Mouse (Mus musculus): ENCODE data around the gene Cdc25a.

The Cdc25a gene

DNA sequence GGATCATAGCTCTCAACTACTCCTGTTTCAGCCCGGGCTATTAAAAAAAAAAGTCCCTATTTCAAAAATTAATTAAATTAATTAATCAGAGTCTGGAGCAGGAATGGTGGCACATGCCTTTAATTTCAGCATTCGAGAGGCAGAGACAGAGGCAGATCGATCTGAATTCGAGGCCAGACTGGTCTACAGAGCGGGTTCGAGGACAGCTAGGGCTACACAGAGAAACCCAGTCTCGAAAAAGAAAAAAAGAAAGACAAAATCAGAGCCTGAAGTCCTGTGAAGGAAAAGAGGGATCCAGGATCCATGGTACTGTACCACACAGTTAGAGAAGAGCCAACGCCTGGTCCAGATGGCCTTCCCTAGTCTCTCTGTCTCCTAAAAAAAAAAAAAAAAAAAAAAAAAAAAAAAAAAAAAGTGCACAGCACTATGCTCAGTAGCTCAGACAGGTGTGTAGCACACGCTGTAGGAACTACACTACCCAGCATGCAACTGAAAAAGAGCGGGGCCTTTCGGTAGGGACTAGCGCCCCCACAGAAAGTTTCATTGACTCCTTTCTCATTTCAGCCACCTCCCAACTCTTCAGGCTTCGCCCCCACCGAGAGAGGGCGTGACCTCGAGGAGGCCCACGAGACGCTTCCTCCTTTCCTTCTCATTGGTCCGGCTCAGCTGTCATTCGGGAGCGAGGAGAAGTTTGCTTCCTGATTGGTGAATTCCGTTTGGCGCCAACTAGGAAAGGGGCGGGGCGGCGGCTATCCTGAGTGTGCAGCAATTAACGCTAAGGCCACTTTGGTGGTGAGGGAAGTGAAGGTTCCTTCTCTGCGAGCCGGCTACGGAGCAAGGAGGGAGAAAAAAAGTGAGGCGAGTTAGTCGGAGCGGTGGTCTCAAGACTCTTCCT is at the start of gene Cdc25a:
TSS of gene Cdc25a (plus strand) at position 783 of the 895 bp plus-strand sequence.
- peak; percentile 100 for DNase-seq (ENCODE audit: low read depth, low spot score)

DNA sequence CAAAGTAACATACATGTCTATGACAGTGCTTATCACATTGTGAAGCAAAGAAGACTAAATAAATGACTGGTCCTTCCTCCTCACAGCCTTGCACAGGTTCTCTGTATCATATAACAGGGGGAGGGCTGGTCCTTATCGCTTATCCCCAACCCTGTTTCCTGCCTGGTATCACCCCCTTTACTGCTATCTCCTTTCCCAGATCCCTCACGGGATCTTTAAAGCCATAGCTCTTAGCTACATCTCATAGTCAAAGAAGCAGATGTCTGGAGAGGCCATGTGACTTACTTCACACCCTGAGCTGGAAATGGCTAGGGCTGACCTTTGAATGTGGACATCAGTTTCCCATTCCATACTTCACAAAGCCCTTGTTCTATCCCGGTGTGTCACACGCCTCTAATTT is 49.6 kb upstream of the Cdc25a start:
- no peak for DNase-seq (ENCODE audit: low read depth, low spot score)

DNA sequence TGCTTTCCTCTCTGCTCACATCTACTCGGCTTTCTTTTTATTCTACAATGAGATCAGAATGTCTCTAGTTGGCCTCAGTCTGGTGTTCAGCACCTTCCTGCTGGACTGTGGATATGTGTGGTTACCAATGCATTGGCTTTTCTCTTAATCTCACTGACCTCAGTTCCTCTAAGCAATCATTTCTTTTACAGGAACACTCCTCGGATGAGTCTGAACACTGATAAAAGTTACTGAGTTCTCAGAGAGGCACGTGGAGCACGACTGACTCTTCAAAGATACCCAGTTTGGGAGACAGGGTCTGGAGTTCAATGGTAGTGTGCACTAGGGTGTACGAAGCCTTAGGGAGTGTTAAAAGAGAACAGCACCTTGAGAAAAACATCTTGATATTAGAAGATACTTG is 49.2 kb upstream of the Cdc25a start:
- no peak for DNase-seq (ENCODE audit: low read depth, low spot score)

DNA sequence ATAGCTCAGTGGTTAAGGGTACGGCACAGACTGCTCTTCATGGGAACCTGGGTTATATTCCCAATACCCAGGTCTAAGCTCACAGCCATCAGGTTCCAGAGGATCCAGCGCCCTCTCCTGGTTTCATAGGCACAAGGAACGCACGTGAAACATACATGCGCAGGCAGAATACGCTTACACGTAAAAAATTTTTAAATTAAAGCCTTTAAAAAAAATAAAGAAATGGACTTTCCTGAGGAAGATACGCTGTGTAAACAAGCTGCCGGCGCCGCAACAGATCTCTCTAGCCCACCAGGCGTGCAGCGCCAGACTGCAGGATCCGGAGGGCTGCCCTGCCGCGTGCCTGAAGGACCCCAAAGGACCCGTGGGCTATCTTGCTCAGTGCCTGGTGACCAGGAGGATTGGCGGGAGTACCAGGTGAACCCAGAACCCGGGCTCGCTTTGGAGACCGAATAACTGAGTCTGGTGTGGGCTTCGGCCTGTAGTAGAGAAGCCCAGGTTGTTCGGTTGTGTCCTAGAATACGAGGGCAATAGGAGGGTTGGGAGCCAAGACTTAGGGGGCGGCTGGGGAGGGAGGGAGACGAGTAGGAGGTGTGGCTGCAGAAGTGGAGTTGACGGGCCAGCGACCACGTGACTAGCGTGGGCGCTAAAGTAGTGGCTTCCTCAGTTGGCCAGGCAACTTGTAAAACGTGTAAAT is 42.8 kb upstream of the Cdc25a start, which contains the start of gene Nme6:
TSS of gene Nme6 (plus strand) at position 359 of the 697 bp plus-strand sequence.
- peak; percentile 94 for DNase-seq (ENCODE audit: low read depth, low spot score)

DNA sequence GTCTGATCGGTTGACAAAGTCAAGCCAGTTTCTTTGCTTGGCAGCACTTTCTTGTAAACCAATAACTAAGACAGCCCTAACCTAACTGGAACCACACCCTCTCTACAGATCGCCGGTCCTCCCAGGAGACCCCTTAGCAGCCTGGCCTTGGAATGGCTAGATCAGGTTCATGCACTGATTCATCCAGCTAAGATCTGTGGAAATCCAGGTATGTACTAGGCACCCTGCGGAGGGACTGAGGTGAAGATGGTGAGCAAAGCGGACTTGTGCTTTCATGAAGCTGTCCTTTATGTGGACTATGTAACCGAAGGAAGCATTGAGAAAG is 42.3 kb upstream of the Cdc25a start:
- no peak for DNase-seq (ENCODE audit: low read depth, low spot score)

DNA sequence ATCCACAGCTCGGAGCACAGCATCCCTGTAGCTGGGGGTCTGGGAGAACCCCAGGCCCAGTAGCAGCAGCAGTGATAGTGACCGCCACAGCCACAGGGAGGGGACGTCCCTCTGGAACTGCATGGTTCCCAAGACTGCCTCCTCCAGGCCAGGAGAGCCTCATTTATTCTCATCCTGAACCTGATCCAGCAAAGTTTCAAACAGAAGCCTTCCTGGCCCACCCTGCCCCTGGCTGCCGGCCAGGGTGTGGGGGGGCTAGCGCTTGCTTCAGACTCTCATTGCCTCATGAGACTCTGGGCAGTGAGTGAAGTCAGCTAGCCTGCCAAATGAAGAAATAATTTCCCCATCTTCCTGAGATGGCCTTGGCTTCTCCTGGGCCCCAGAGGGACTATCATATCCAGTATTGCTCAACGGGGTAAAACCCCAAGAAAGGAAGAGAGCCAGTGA is 26.0 kb upstream of the Cdc25a start, which contains the start of gene Camp:
TSS of gene Camp (minus strand) at position 306 of the 447 bp plus-strand sequence.
- DNase-seq (ENCODE audit: low read depth, low spot score), result no peak

DNA sequence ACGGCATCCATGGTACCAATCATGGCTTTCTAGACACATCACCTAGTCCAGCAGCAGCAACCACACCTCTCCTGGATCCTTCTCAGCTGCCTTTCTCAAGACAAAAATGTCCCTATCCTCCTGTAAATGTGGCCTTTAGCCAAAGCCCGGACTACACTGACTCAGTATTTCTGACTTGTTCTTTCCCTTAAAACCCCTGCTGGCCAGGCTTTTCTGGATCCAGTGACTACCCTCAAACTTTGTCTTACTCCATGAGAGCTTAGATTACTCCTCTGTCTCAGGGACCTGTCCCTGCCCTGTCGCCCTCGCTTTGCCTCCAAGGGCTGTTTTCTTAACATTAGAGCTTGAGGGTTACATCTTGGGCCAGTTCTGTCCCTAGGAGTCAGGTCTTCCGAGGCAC is 25.3 kb upstream of the Cdc25a start:
- DNase-seq (ENCODE audit: low read depth, low spot score), result no peak

DNA sequence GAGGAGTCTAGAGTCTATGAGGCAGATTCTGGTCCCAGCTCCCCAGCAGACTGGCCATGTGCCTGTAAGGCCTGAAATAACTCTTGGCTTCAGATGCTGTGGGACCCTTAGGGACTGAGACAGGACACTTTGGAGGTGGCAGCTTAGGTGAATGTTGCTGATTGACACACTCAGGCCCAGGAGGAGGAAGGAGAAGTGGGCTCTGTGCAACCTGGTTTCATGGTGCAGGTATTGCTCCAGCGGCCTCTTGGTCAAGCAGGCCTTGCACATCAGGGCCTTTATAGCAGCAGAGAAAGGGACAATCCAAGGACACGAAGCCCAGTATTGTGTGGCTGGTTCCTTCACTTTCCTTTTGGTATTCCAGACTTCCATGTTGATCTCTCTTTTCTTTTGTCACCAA is 21.0 kb upstream of the Cdc25a start:
- DNase-seq (ENCODE audit: low read depth, low spot score), result no peak

DNA sequence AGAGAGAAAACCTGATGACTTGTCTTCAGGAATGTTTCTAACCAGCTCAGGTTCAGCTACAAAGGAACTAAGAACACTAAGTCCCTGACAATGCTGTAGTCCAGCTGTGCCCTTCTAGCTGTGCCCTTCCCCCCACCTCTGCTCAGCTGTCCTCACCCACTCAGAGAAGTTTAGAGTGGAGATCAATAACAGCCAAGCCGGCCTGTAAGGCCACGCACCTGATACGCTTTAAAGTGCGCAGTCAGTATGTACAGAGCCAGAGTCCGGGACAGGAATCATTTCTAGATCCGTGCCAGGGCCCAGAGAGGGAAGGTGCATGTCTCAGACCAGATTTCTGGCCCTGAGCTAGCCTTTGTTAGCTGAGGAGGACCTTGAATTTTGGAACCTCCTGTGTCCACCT is 19.4 kb upstream of the Cdc25a start:
- DNase-seq (ENCODE audit: low read depth, low spot score), result no peak

DNA sequence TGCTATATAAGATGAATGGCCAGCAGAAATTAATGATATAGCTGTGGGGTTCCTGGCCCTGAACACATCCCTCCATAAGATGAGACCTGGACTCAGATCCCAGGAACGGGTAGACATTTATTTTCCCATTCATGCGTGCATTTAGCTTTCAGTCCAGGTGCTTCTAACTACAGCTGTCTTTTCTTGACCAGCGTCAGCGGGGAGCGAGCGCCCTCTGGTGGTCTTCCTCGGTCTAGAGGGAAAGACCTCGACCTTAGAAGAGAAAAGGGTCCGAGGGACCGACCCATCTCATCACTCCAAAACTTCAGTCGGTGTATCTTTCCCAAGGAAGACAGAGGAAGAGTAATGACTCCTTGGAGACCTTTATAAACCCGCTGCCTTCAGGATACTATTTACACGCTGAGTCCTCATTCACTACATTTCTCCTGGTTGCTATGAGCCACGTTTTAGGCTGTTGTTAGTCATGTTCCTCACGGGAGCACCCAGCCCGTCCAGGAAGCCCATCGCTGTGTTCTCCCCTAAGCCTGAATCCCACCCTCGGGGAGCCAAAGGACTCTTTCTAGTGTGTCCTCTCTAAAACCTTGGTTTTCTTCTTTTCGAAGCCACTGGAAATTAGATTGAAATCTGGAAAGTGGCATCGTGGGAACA is 12.9 kb upstream of the Cdc25a start:
- DNase-seq (ENCODE audit: low read depth, low spot score), result peak; percentile 67

DNA sequence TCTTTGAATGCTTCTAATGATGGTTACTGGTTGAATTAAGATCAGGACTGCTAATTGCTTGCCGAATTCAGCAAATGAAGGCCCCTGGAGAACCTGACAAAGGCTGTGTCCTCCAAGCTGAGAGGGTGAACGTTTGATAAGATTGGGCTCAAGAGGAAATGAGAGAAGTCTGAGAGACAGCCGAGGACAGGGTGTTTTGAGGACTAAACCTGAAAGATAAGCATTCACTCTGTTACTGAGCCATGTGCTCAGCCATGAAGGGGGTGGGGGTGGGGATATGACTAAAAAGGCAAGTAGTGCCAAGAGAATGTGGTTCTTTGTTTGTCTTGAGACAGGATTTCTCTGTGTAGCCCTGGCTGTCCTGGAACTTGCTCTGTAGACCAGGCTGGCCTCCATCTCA is 12.3 kb upstream of the Cdc25a start:
- no peak for DNase-seq (ENCODE audit: low read depth, low spot score)

DNA sequence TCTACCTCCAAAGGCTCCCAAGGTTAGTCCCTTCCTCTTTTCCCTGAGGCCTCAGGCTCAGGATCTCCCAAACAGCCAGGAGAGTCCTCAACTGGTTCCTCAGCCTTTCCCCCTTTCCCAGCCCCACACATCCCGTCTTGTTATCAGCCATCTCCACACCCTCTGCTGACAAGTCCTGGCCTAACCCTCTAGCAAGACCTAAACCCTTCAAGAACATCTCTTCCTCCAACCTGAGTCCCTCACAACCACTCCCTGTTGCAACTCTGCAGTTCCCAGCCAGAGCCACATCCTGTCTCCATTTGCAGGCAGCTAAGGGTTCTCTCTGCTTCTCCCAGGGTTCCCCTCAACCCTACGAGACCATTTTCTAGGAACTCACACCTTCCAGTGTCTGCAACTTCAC is 9.2 kb upstream of the Cdc25a start:
- DNase-seq (ENCODE audit: low read depth, low spot score), result no peak

DNA sequence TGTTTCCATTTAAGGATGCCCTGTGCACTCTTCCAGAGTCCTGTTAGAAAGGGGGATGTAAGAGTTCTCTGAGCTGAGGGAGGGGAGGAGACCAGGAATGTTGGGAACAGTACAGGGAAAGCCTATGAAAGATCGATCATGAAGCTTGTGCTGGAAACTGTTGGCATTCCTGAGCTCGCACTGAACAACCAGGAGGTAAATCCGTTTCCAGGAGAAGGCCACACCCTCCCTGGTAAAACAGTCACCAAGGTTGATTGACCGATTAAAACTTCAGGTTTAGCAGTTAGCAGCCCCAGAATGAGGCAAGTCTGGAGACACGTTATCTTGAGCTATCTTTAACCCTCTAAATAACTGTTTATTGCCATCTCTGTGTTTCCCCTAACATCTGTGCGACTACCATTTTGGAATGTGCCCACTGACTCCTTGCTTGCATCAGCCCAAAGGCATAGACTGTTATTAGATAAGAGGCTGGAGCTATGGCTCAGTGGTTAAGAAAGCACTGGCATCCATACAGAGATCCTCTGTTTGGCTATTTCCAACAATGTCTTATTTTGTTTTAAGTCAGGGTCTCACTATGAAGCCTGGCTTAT is 4.3 kb upstream of the Cdc25a start:
- no peak for DNase-seq (ENCODE audit: low read depth, low spot score)

DNA sequence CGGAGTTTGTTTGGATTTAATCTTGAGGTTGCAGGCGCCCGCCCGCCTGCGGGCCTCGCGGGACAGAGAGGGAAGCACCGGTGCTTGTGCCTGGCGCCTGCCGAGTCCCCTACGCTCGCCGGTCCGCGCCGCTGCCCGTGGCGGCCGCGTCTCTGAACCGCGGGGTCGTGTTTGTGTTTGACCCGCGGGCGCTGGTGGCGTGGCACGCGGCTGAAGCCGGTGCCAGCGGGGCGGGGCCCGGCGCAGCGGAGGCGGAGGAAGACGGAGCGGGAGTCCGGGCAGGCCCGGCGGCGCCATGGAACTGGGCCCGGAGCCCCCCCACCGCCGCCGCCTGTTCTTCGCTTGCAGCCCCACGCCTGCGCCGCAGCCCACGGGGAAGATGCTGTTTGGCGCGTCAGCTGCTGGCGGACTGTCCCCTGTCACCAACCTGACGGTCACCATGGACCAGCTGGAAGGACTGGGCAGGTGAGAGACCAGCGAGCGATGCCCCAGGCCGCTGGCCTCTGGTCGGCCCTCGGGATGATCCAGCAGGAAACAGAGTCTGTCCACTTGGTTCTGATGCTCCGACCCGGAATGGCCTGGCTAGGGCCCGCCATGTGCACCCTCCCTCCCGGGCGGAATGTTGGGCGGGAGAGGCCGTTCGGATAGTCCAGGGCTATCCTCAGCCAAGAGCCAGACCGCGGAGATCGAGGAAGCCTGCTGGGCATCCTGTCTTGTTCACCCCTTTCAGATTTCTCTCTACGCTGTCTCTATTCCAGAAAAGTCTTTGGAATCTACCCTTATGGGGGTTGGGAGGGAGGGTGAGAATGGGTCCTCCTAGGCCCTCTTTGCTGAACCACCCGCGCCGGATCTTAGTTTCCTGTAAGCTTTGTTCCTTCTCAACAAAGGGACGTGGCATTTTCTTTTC is 569 bp downstream of the Cdc25a start:
- peak; percentile 66 for DNase-seq (ENCODE audit: low read depth, low spot score)

DNA sequence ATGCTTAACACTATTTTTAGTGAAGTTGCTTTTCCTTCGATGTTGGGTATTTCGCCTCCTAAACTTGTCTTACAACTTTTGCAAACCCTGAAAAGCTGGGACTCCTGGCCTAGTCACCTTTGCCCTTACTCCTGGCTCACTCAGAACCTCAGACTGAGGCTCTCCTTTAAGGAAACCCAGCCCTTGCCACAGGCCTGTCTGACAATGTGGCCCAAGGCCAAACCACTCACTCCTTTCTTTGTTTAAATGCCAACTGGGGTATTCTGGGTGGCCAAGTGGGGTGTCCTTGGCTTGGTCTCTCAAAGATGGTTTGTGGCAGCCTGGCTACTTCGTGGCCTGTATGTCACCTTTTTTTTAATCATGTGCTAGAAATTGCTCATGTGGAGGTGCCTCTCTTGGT is 1.4 kb downstream of the Cdc25a start:
- DNase-seq (ENCODE audit: low read depth, low spot score), result no peak

DNA sequence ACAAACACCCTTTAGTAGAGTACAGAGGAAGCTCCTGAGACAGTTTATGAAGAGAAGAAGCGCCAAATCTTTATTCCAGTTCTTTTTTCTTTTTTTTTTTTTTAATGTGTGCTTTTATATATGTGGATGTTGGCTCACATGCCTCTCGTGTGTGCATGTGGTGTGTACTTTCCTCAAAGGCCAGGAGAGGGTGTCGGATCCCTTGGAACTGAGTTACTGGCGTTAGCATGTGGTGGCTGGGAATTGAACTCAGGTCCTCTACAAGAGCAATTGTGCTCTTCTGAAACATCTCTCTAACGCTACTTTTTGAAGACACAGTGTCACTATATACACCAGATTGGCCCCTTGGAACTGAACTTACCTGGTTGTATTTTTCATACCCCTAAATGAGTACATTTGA is 2.3 kb downstream of the Cdc25a start:
- DNase-seq (ENCODE audit: low read depth, low spot score), result no peak

DNA sequence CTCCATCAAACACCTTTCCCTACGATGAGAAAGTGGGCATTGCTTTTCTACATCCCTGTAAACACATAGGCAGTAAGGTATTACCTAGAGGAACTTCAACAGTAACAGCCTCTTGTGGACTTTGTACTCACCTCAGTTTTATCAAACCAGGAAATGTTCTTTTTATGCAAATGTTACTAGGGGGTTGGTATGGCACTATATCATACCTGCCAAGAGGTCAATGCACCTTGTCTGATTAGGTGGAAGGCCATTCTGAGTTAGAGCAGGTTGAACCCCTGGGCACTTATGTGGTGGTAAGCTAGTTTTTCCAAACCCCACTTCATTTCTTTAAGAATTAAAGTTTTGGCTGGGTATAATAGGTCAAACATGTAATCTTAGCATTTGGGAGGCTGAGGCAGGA is 3.9 kb downstream of the Cdc25a start:
- no peak for DNase-seq (ENCODE audit: low read depth, low spot score)

DNA sequence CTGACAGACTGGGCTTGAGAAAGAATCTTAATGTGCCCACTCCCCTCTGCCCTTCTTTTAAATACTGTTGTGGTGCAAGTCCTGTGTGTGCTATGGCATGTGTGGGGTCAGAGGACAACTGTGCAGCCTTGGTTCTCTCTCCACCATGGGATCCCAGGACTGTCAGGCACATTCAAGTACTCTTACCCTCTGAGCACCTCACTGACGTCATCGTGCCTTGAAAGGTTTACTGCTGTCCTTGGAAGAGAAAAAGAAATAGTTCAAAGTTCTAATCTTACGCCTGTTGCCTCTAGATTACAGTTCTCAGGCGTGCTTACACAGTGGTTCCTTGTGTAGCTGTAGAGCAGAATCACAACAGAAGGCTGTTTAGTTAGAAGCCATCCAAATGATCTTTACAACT is 10.9 kb downstream of the Cdc25a start:
- DNase-seq (ENCODE audit: low read depth, low spot score), result no peak

DNA sequence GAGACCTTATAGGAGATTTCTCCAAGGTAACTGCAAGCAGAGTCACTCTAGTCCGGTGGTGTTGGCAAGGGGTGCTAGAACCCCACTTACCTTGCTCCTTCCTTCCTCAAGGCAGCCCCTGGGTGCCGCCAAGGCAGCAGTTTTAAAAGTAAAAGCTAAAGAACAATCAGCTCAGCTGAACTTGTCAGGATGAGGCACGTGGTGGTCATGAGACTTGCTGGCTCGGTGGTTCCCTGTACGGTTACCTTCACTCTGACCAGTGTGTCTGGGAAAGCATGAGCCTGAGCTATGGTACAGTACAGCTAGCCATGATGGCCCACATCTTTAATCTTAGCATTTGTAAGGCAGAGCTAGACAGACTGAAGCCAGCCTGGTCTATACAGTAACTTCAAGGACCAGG is 11.9 kb downstream of the Cdc25a start:
- no peak for DNase-seq (ENCODE audit: low read depth, low spot score)

DNA sequence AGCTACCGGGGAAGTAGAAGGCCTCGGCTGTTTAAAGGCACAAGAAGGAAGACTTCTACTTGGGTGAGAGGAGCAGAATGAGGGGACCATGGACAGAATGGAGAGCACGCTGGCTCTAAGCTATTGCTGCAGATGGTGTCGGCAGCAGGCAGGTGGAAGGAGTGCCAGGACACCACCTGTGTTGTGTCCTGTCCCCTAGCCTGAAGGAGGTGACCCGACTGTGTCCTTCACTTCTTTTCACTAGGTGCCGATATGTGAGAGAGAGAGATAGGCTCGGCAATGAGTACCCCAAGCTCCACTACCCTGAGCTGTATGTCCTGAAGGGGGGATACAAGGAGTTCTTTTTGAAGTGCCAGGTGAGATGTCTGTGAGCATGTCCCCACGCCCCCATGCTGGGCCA is 16.1 kb downstream of the Cdc25a start:
- DNase-seq (ENCODE audit: low read depth, low spot score), result peak; percentile 81

DNA sequence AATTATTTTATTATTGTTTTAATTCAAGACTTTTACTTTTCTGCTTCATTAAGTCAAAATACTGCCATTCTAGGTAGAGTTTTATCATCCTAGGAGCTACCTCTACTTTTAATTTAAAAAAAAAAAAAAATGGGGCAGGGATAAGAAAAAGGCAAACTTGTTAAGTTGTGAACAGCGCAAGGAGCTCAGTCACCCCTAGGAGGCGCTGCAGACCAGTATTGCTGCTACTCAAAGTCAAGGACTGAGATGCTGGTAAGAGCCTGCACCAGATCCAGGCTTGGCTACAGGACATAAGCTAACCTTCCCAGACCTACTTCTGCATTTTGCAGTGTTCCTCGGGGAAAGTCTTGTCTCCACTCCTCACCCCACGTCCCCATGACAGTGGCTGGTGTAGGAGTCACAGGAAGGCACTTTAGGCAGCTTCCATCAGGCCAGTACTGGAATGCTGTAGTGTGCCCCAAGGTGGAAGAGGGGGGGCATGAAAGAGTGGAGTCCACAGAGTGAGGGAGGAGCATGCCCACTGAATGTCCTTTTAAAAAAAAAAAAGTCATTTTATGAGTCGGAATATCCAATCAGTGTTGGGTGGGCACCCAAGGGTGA is 17.4 kb downstream of the Cdc25a start:
- DNase-seq (ENCODE audit: low read depth, low spot score), result peak; percentile 94

All from brain, adult 2 months (tissue).